Mouse (Mus musculus): ENCODE data around the gene Zfp503. TPM values are rescaled to one million over a fixed set of nuclear protein-coding genes. Genes with fewer than 3 reads are reported as not detected.

Gene Zfp503
- polyA plus RNA-seq, 1 experiment from 2014 or later = 39.5 TPM

DNA sequence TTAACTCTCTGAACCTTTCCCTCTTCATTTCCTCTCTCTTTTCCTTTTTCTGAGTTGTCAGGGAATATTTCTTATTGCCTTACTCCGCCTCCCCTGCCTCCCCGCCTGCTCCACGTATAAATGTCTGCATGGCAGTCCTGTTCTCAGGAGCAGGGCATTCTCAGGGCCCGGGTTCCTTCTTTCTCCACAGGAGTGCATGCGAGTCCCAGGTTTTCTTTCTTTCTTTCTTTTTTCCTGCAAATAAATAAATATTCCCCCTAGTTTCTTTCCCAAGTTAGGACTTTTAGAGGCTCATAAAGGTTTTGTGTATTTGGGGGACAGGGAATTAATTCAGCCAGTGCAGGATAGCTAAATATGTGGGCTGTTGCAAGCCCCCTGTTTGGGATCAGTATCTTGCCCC is 2.5 kb upstream of the Zfp503 start:
- 13% methylated on average over 5 of the region's 5 CpGs for WGBS
- Histone ChIP-seq H3K4me2 (peak overlapping the region; percentile 87), H3K27me3 (no peaks in the 10 kb centered on the region), H3K4me1 (peaks cover 43% of the 10 kb centered on the region), H3K4me3 (replicated peaks) (peak overlapping the region; percentile 71), H3K9me3 (replicated peaks) (no peaks in the 10 kb centered on the region), H3K27ac (peak overlapping the region; percentile 99), H3K9ac (peak overlapping the region; percentile 59; the same call in 1 of the 2 replicates), H3K36me3 (no peaks in the 10 kb centered on the region)
- no peak for ATAC-seq (replicated peaks; ENCODE audit: low FRiP score)

GRCm38 (mm10) chr14:21991251-21991780 is 1.9 kb upstream of the Zfp503 start:
- H3K27me3 ChIP-seq = no peaks in the 10 kb centered on the region
- H3K4me2 ChIP-seq = peak overlapping the region; percentile 87
- ATAC-seq (replicated peaks; ENCODE audit: low FRiP score) = peak; percentile 12; the same call in 1 of the 2 replicates
- peak overlapping the region; percentile 99 for H3K27ac ChIP-seq
- 2% methylated on average over 26 of the region's 26 CpGs for WGBS
- H3K9me3 ChIP-seq (replicated peaks) = no peaks in the 10 kb centered on the region
- H3K36me3 ChIP-seq = no peaks in the 10 kb centered on the region
- peaks cover 43% of the 10 kb centered on the region for H3K4me1 ChIP-seq
- H3K4me3 ChIP-seq (replicated peaks) = peak overlapping the region; percentile 71
- H3K9ac ChIP-seq = peak overlapping the region; percentile 59

DNA sequence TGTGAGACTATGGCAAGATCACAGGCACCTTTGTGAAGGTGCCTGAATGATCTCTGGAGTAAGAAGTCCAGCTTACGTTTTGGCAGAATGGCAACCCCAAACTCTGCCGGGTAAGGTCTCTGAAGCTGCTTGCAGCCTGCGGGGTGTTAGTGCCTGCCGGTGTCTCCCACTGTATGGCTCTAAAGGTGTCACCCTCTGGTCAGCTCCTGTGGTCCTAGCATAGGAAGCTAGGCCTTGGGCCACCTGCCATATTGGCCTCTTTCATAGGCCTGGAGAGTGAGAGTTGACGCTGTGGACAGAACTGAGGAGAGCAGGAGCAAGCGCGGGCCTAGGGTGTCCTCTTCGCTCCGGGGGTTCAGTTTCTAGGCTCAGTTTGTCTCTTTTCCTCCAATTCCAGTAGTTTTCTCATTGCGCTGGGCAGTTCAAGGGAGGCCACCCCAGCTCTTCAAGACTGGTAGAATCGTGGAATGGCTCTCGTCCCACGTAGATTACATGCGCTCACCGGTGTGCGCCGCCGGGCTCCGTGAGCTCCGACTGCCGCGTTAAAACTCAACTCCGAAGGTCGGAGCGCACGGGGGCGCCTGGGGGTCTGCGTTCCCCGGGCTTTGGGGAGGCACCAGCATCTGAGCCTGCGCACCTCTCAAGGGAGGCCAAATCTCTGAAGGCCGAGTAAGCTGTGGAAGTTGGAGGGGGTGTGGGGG is 1.1 kb upstream of the Zfp503 start:
- H3K36me3 ChIP-seq = peaks cover 4% of the 10 kb centered on the region
- H3K9me3 ChIP-seq (replicated peaks) = no peaks in the 10 kb centered on the region
- 3% methylated on average over 31 of the region's 31 CpGs for WGBS
- no peaks in the 10 kb centered on the region for H3K27me3 ChIP-seq
- no peak for ATAC-seq (replicated peaks; ENCODE audit: low FRiP score)
- peak overlapping the region; percentile 87 for H3K4me2 ChIP-seq
- H3K27ac ChIP-seq = peak overlapping the region; percentile 99
- peak overlapping the region; percentile 59 for H3K9ac ChIP-seq
- H3K4me1 ChIP-seq = peaks cover 39% of the 10 kb centered on the region
- peak overlapping the region; percentile 71 for H3K4me3 ChIP-seq (replicated peaks)

DNA sequence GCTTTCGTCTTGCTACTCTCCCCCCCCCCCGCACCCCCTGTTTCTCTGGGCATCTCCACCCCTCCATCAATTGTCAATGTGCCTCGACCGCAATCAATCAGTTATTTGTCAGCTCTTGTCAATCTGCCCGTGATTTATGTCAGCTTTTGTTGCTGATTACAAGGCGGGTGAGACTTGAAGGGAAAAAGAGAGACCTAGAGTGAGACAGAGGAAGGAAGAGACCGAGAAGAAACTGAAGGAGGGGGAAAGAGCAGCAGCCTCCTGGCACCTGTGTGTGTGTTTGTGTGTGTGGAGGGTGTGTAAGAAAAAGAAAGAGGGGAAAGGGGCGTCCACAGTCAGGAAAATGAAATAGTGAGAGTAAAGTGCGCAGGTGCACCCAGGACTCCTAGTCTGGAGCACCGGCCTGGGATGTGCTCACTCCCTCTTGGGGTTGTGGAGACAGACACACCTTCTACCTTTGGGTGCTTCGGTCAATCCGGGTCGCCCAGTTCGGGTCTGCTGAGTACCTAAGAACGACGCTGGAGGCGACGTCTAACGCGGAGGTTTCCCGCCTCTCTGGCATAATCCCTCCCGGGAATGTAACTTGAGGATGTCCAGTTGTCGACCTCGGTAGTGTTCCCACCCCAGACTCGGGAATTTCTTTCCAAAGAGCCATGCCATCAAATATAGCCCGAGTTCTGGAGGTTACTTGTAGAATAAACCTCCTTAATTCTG is 667 bp downstream of the Zfp503 start:
- ATAC-seq (replicated peaks; ENCODE audit: low FRiP score) = no peak
- Histone ChIP-seq H3K27ac (peak overlapping the region; percentile 99), H3K36me3 (peaks cover 13% of the 10 kb centered on the region), H3K27me3 (no peaks in the 10 kb centered on the region), H3K4me2 (peak overlapping the region; percentile 87), H3K4me1 (peaks cover 33% of the 10 kb centered on the region), H3K9me3 (replicated peaks) (no peaks in the 10 kb centered on the region), H3K9ac (peak overlapping the region; percentile 59), H3K4me3 (replicated peaks) (peak overlapping the region; percentile 71)
- under 1% methylated on average over 26 of the region's 26 CpGs for WGBS

GRCm38 (mm10) chr14:21987660-21988576 is 1.5 kb downstream of the Zfp503 start:
- Histone ChIP-seq H3K9me3 (replicated peaks) (no peaks in the 10 kb centered on the region), H3K4me3 (replicated peaks) (peak overlapping the region; percentile 71), H3K27ac (peak overlapping the region; percentile 99), H3K27me3 (no peaks in the 10 kb centered on the region), H3K4me2 (peak overlapping the region; percentile 87), H3K36me3 (peaks cover 13% of the 10 kb centered on the region), H3K9ac (peak overlapping the region; percentile 99), H3K4me1 (peaks cover 28% of the 10 kb centered on the region)
- WGBS = under 1% methylated on average over 74 of the region's 74 CpGs
- ATAC-seq (replicated peaks; ENCODE audit: low FRiP score) = peak; percentile 77

GRCm38 (mm10) chr14:21986733-21987659 is 2.4 kb downstream of the Zfp503 start:
- H3K4me2 ChIP-seq = peak overlapping the region; percentile 87
- peak; percentile 26 for ATAC-seq (replicated peaks; ENCODE audit: low FRiP score)
- H3K9me3 ChIP-seq (replicated peaks) = no peaks in the 10 kb centered on the region
- peaks cover 31% of the 10 kb centered on the region for H3K4me1 ChIP-seq
- H3K9ac ChIP-seq = peak overlapping the region; percentile 99
- H3K27ac ChIP-seq = peak overlapping the region; percentile 99
- H3K4me3 ChIP-seq (replicated peaks) = peak overlapping the region; percentile 71
- peaks cover 13% of the 10 kb centered on the region for H3K36me3 ChIP-seq
- WGBS = under 1% methylated on average over 61 of the region's 61 CpGs
- H3K27me3 ChIP-seq = no peaks in the 10 kb centered on the region

DNA sequence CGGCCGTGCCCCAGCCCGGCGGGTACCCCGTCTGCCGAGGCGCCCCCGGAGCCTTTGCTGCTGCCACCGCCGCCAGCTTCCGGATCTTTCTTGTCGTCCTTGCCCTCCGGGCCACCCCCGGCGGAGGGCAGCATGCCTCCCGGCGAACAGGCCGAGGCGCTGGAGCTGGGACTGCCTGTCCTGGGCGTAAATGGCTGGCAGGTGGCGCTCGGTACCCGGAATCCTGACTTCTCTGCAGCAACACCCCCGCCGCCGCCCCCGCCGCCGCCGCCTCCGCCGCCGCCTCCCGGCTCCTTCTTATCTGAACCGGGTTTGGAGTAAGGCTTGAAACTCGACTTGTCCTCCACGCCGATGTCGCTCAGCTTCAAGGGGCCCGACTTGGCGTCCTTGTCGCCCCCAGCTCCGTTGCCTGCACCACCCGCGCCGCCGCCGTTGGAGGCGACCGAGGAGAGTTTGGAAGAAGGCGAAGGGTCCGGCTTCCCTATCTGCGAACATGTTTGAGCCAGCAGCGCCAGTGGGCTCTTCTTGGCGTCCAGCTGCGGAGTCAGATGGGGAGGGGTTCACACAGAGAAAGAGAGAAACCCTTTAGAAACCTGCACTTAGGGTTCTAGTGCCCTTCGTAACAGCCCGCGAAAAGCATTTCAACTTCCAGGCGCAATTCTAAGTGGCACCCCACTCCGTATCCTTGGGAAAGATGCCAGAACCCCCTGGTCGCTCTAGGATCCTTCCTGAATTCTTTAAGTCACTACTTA is 3.2 kb downstream of the Zfp503 start:
- Histone ChIP-seq H3K27ac (peak overlapping the region; percentile 99), H3K4me1 (peaks cover 28% of the 10 kb centered on the region), H3K27me3 (no peaks in the 10 kb centered on the region), H3K9ac (peak overlapping the region; percentile 99), H3K4me2 (peak overlapping the region; percentile 87), H3K36me3 (peaks cover 13% of the 10 kb centered on the region), H3K4me3 (replicated peaks) (peak overlapping the region; percentile 71), H3K9me3 (replicated peaks) (no peaks in the 10 kb centered on the region)
- under 1% methylated on average over 62 of the region's 62 CpGs for WGBS
- ATAC-seq (replicated peaks; ENCODE audit: low FRiP score) = no peak

DNA sequence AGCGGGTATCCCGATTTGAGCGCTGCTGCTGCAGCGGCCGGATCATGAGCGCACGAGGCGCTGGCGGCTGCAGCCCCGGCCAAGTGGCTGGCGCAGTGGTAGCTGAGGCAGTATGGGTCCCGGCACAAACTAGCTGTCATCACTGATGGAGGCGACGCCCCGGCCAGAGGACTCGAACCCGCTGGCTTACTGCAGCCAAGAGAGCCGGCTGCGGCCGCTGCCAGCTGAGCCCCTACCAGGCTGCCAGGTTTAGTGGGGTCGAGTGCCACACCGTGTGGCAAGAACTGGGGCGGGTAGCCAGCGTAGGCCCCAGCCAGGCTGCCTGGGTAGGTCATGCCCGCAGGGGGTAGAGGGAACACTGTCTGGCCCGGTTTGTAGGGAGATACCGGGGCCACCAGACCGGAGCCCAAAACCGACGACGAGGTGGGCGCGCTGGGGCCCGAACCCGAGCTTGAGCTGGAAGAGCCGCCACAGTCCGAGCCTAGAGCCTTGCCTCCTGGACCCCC is 3.9 kb downstream of the Zfp503 start:
- peak overlapping the region; percentile 87 for H3K4me2 ChIP-seq
- peak overlapping the region; percentile 99 for H3K9ac ChIP-seq
- 1% methylated on average over 36 of the region's 37 CpGs for whole genome bisulfite sequencing
- peak overlapping the region; percentile 71 for H3K4me3 ChIP-seq (replicated peaks)
- peaks cover 30% of the 10 kb centered on the region for H3K4me1 ChIP-seq
- no peaks in the 10 kb centered on the region for H3K27me3 ChIP-seq
- peaks cover 13% of the 10 kb centered on the region for H3K36me3 ChIP-seq
- no peak for ATAC-seq (replicated peaks; ENCODE audit: low FRiP score)
- no peaks in the 10 kb centered on the region for H3K9me3 ChIP-seq (replicated peaks)
- peak overlapping the region; percentile 99 for H3K27ac ChIP-seq

DNA sequence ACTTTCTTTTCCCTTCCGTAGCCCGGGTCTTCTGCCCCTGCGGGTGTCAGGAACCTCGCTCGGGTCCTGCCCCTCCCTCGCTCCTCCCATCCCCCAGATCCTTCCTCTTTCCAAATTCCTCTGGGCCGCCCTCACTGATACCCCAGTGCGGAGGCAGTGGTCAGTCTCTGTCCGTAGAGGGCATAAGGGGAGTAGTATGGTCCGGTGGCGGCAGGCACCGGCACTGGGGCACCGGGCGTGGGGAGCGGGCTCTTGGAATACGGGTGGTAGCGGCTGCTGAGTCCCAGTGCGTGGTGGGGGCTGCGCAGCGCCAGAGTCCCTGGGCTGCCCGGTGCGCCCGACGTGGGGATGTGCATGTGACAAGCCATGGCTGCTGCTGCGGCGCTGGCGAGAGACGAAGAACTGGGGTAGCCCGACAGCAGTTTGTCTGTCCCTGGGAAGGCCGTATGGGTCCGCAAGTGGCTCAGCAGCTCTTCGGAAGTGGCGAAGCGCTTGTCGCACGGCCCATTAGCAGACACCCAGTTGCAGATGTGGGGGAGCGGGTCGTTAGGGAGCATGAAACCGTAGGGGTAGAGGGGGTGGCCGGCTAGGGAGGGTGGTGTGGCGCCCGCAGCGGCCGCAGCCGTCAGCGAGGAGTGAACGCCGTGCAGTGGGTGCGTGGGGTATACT is 4.5 kb downstream of the Zfp503 start:
- H3K36me3 ChIP-seq = peaks cover 13% of the 10 kb centered on the region
- H3K4me1 ChIP-seq = peaks cover 27% of the 10 kb centered on the region
- H3K27ac ChIP-seq = peak overlapping the region; percentile 99
- H3K9ac ChIP-seq = peak overlapping the region; percentile 99
- no peaks in the 10 kb centered on the region for H3K9me3 ChIP-seq (replicated peaks)
- H3K4me2 ChIP-seq = peak overlapping the region; percentile 87
- WGBS = 2% methylated on average over 49 of the region's 49 CpGs
- no peak for ATAC-seq (replicated peaks; ENCODE audit: low FRiP score)
- H3K4me3 ChIP-seq (replicated peaks) = peak overlapping the region; percentile 71
- no peaks in the 10 kb centered on the region for H3K27me3 ChIP-seq

Measured in kidney, embryonic 15.5 days (tissue).